Mouse (Mus musculus): ENCODE data around the gene Derl3. TPM values are rescaled to one million over a fixed set of nuclear protein-coding genes. Genes with fewer than 3 reads are reported as not detected.
"Not testable (repeated sequence)": the region's sequence is repeated elsewhere in the genome, so short reads cannot be mapped to it uniquely, and the experiment has no call there.

The Derl3 gene
- polyA plus RNA-seq, 1 experiment from 2014 or later, result 2.6 TPM

DNA sequence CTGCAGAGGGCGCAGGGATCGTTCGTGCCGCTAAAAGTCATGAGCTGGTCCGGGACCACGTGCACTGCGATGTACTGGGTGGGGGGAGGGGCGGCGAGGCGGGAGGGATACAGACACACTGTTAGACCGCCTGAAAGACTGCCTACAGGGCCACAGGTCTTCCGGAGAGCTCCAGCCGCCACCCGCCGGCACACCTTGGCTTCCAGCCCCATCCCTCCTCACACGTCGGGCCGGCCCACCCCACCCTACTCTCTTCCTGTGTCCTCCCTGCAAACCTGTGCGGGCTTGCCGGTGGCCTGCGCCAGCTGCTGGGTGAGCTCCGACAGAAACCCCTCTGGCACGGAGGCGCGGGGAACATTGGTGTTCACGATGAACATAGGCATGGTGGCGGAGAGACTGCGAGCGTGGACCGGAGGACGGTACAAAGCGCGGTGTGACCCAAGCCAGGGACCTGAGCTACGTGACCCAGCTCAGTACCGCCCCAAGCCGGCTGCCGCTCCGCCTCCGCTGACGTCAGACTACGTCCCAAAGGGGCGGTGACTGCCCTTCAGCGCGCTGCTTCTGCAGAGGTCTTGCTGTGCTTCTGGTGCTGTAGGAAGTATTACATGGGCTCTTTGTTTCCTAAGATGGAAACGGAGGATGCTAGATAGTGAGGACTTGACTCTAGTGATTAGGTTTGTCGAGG lies 33.3 kb upstream of the Derl3 start, which contains the start of gene Mif:
Gene Mif, minus strand, starts transcription at position 455 of the 685 bp plus-strand sequence.
- Histone ChIP-seq H3K27ac (ENCODE audit: low read depth) (peak within 1 kb of the TSS; percentile 96), H3K36me3 (ENCODE audit: control insufficient read depth, insufficient read depth, low read length) (peaks cover 20% of the 10 kb centered on the region), H3K4me3 (ENCODE audit: low read depth, low read length) (peak within 1 kb of the TSS; percentile 65), H3K4me1 (replicated peaks; ENCODE audit: control insufficient read depth, insufficient read depth, low read length) (peaks cover 17% of the 10 kb centered on the region), H3K4me2 (ENCODE audit: low read length) (peak within 1 kb of the TSS; percentile 88), H3K9ac (ENCODE audit: low read length) (peak within 1 kb of the TSS; percentile 94)
- not testable (repeated sequence) for H3K27me3 ChIP-seq (replicated peaks; ENCODE audit: control insufficient read depth, insufficient read depth, low read length); H3K9me3 ChIP-seq (ENCODE audit: control insufficient read depth, low read length)
- ATAC-seq (replicated peaks; ENCODE audit: low FRiP score, low TSS enrichment, low read depth) (peak; percentile 97), DNase-seq (ENCODE audit: low spot score) (peak; percentile 99)
- under 1% methylated on average over 37 of the region's 46 CpGs for WGBS

DNA sequence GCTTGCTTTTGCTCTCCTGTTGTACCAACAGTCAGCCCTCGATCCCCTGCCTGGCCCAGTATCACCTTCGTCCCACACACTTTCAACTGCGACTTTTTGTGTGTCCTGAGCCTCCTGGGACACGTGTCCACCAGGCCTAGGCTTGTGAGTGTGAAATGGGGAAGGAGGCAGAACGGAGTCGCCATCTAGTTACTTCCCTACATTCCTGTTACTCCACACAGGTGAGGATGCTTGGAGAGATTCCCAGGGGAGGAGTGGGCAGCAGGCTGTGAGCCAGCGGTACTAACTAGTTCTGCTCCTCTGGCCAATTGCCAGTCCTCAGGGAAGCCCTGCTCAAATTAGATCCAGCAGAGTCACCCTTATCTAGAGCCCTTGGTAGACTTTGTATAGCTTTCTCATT lies 32.5 kb upstream of the Derl3 start:
- H3K27me3 ChIP-seq (replicated peaks; ENCODE audit: control insufficient read depth, insufficient read depth, low read length), result no peaks in the 10 kb centered on the region
- no peak for ATAC-seq (replicated peaks; ENCODE audit: low FRiP score, low TSS enrichment, low read depth)
- H3K27ac ChIP-seq (ENCODE audit: low read depth), result peak overlapping the region; percentile 96
- DNase-seq (ENCODE audit: low spot score), result no peak
- H3K9ac ChIP-seq (ENCODE audit: low read length), result no peak overlapping the region
- WGBS, result 45% methylated on average over 7 of the region's 7 CpGs
- peaks cover 20% of the 10 kb centered on the region for H3K36me3 ChIP-seq (ENCODE audit: control insufficient read depth, insufficient read depth, low read length)
- H3K9me3 ChIP-seq (ENCODE audit: control insufficient read depth, low read length), result no peaks in the 10 kb centered on the region
- peaks cover 17% of the 10 kb centered on the region for H3K4me1 ChIP-seq (replicated peaks; ENCODE audit: control insufficient read depth, insufficient read depth, low read length)
- peak overlapping the region; percentile 65; the same call in 1 of the 2 replicates for H3K4me3 ChIP-seq (ENCODE audit: low read depth, low read length)
- peak overlapping the region; percentile 88; the same call in 1 of the 2 replicates for H3K4me2 ChIP-seq (ENCODE audit: low read length)

DNA sequence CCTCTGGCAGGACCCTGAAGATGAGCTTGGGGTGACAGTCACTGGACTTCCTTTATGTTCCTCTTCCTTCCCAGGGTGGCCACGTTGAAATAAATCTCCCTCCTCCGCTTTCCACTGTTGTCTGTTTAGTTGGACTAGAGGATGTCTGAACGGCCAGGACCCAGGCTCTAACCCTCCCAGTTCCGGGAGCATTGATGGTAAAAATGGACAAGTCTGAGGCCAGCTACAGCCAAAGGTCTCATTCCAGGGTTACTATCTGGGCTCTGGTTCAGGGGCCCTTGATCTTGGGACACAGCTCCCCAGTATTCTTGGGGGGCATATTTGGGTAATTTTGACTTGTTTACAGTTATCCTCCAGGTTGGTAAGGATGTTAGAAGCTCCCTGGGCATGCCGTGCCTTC lies 31.6 kb upstream of the Derl3 start:
- Histone ChIP-seq H3K4me3 (ENCODE audit: low read depth, low read length) (no peak overlapping the region), H3K4me2 (ENCODE audit: low read length) (no peak overlapping the region), H3K27me3 (replicated peaks; ENCODE audit: control insufficient read depth, insufficient read depth, low read length) (no peaks in the 10 kb centered on the region), H3K36me3 (ENCODE audit: control insufficient read depth, insufficient read depth, low read length) (peaks cover 20% of the 10 kb centered on the region), H3K9ac (ENCODE audit: low read length) (no peak overlapping the region), H3K27ac (ENCODE audit: low read depth) (no peak overlapping the region), H3K4me1 (replicated peaks; ENCODE audit: control insufficient read depth, insufficient read depth, low read length) (peaks cover 17% of the 10 kb centered on the region), H3K9me3 (ENCODE audit: control insufficient read depth, low read length) (no peaks in the 10 kb centered on the region)
- no peak for DNase-seq (ENCODE audit: low spot score)
- WGBS, result 89% methylated on average over 5 of the region's 5 CpGs
- ATAC-seq (replicated peaks; ENCODE audit: low FRiP score, low TSS enrichment, low read depth), result no peak

DNA sequence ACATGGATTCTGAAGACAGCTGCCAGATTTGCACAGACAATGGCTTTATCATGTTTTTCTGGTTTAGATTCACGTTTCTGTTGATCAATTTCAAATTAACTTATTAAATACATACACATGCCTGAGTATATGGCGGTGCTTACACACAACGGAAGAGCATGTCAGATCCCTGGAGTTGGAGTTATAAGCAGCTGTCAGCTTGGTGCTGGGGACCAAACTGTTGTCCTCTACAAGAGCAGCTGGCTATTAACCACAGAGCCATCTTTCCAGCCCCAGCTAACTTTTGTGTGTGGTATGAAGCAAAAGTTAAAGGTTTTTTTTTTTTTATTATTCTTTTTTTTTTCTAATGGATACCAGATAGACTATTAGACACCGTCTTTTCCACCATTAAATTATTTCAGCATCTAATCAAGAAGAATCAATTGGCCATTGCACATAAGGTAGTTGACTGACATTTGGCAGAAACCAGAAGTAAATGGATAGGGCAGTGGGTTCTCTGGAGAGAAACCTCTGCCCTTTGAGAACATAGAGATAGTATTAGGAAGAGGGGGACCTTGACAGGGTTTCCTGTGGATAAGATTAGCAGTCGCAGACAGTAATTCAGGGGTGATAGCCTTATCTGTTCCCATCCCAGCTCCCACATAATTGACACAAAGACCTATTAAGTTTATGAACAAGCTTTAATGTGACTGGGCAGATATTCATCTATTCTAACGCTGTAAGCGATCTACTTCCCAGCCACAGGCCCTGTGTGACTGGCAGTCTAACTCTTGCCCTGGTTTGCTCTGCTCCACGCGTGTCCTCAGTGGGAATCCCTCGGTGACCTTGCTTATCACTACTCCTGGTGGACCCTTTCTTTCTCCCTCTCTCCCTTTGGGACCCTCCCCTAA lies 20.9 kb upstream of the Derl3 start:
- H3K9ac ChIP-seq (ENCODE audit: low read length), result peak overlapping the region; percentile 41; the same call in 1 of the 2 replicates
- no peaks in the 10 kb centered on the region for H3K27me3 ChIP-seq (replicated peaks; ENCODE audit: control insufficient read depth, insufficient read depth, low read length)
- H3K4me2 ChIP-seq (ENCODE audit: low read length), result peak overlapping the region; percentile 75
- H3K36me3 ChIP-seq (ENCODE audit: control insufficient read depth, insufficient read depth, low read length), result no peaks in the 10 kb centered on the region
- no peaks in the 10 kb centered on the region for H3K9me3 ChIP-seq (ENCODE audit: control insufficient read depth, low read length)
- H3K4me3 ChIP-seq (ENCODE audit: low read depth, low read length), result peak overlapping the region; percentile 39
- ATAC-seq (replicated peaks; ENCODE audit: low FRiP score, low TSS enrichment, low read depth) (no peak), DNase-seq (ENCODE audit: low spot score) (no peak)
- H3K4me1 ChIP-seq (replicated peaks; ENCODE audit: control insufficient read depth, insufficient read depth, low read length), result peaks cover 8% of the 10 kb centered on the region
- WGBS, result 38% methylated on average over 10 of the region's 10 CpGs
- 0 out of 2 replicates have a peak overlapping the region, but pooled peaks have one; percentile 17 for H3K27ac ChIP-seq (ENCODE audit: low read depth)

DNA sequence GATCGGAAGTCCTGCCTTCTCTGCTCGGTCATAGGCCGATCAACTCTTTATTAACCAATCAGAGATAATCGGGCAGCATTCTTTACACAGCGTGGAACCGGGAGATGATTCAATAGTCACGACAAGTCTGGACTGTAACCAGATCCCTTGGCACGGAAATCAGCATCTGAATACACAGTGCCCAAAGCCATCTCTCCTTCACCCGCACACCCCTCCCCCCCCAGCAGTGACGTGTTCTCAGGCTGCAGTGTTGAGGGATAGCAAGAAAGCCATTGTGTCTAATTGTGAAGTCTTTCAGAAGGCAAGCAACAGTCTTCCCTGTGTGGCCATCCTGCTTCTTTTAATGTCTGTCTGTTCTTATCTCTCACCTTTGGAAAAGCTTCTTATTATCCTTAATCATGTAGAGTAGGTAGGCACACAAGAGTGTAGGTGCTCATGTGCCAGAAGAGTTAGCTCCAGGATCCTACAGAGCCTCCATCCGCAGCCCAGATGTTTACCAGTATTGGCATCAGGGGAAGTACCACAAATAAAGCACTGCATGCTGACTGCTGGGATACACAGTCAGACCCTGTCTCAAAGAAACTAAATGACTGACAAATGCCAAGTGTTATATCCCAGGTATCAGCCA lies 20.2 kb upstream of the Derl3 start:
- 4% methylated on average over 11 of the region's 11 CpGs for WGBS
- peak overlapping the region; percentile 75 for H3K4me2 ChIP-seq (ENCODE audit: low read length)
- peak; percentile 83 for DNase-seq (ENCODE audit: low spot score)
- peak overlapping the region; percentile 41; the same call in 1 of the 2 replicates for H3K9ac ChIP-seq (ENCODE audit: low read length)
- peak overlapping the region; percentile 39 for H3K4me3 ChIP-seq (ENCODE audit: low read depth, low read length)
- no peaks in the 10 kb centered on the region for H3K27me3 ChIP-seq (replicated peaks; ENCODE audit: control insufficient read depth, insufficient read depth, low read length)
- H3K9me3 ChIP-seq (ENCODE audit: control insufficient read depth, low read length), result no peaks in the 10 kb centered on the region
- H3K36me3 ChIP-seq (ENCODE audit: control insufficient read depth, insufficient read depth, low read length), result no peaks in the 10 kb centered on the region
- peak; percentile 96 for ATAC-seq (replicated peaks; ENCODE audit: low FRiP score, low TSS enrichment, low read depth)
- peak overlapping the region; percentile 71 for H3K27ac ChIP-seq (ENCODE audit: low read depth)
- H3K4me1 ChIP-seq (replicated peaks; ENCODE audit: control insufficient read depth, insufficient read depth, low read length), result peaks cover 8% of the 10 kb centered on the region

DNA sequence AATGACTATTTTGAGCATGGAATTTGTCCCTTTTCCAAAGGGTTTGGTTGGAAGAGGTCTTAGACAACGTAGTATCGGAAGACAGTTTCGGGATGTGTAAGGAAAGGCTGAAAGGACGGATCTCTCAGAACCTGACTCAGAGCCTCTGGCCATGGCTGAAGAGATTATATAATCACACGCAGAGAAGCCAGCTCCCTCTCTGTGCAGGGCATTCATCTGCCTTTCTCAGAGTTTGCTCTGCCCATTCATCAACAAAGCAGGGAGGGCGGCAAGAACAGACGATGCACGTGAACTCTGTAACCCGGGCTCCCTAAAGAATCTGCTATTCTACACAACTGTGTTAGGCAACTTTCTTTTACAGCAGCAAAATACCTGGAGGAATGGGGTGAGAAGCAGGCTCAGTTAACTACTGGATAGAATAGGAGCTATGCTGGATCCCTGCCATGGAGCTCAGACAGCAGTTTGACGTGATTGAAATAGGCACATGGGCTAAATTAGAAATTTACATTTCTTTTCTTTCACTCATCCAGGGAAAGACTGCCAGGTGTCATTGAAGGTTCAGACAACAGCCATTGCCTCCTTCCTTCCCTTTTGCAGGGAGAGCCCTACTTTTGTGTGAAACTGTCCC lies 19.6 kb upstream of the Derl3 start:
- Histone ChIP-seq H3K9ac (ENCODE audit: low read length) (peak overlapping the region; percentile 41; the same call in 1 of the 2 replicates), H3K27ac (ENCODE audit: low read depth) (peak overlapping the region; percentile 71), H3K4me2 (ENCODE audit: low read length) (peak overlapping the region; percentile 75), H3K4me1 (replicated peaks; ENCODE audit: control insufficient read depth, insufficient read depth, low read length) (peaks cover 8% of the 10 kb centered on the region), H3K9me3 (ENCODE audit: control insufficient read depth, low read length) (no peaks in the 10 kb centered on the region), H3K4me3 (ENCODE audit: low read depth, low read length) (no peak overlapping the region), H3K27me3 (replicated peaks; ENCODE audit: control insufficient read depth, insufficient read depth, low read length) (no peaks in the 10 kb centered on the region), H3K36me3 (ENCODE audit: control insufficient read depth, insufficient read depth, low read length) (no peaks in the 10 kb centered on the region)
- WGBS, result 36% methylated on average over 10 of the region's 10 CpGs
- ATAC-seq (replicated peaks; ENCODE audit: low FRiP score, low TSS enrichment, low read depth), result no peak
- DNase-seq (ENCODE audit: low spot score), result no peak

DNA sequence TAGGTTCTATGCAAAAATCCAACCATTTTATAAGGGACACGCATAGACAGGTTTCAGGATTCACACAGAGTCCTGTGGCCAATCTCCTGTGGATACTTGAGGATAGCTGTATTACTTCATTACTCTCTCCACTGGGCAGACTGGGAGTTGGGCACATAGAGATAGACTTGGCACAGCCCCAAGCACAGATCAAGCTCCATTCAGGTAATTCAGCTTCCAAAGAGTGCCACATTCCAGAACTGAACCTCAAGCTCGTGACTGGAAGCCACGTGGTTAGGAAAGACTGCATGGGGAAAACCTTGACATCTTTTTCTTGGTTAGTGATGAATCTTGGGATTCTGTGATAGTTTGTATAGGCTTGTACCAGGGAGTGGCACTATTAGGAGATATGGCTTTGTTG lies 14.4 kb upstream of the Derl3 start:
- ATAC-seq (replicated peaks; ENCODE audit: low FRiP score, low TSS enrichment, low read depth), result no peak
- 90% methylated on average over 3 of the region's 3 CpGs for WGBS
- H3K4me1 ChIP-seq (replicated peaks; ENCODE audit: control insufficient read depth, insufficient read depth, low read length), result no peaks in the 10 kb centered on the region; the same call in 1 of the 2 replicates

DNA sequence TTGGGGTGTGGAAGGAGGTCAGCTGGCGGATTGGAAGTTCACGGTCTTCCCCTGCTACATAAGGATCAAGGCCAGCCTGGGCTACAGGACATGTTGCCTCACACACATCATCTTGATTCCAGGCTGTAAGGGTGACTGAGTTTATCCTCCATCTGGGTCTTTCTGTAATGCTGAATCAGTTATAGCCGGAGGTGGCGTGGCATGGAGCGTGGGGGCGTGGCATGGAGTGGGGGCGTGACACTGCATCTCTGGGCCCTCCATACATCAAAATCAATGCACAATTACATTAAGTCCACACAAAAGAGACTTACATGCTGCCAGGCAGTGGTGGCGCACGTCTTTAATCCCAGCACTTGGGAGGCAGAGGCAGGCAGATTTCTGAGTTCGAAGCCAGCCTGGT lies 12.9 kb upstream of the Derl3 start:
- Histone ChIP-seq H3K36me3 (ENCODE audit: control insufficient read depth, insufficient read depth, low read length) (no peaks in the 10 kb centered on the region), H3K4me3 (ENCODE audit: low read depth, low read length) (no peak overlapping the region), H3K27me3 (replicated peaks; ENCODE audit: control insufficient read depth, insufficient read depth, low read length) (no peaks in the 10 kb centered on the region), H3K27ac (ENCODE audit: low read depth) (no peak overlapping the region), H3K4me1 (replicated peaks; ENCODE audit: control insufficient read depth, insufficient read depth, low read length) (no peaks in the 10 kb centered on the region; the same call in 1 of the 2 replicates), H3K9ac (ENCODE audit: low read length) (no peak overlapping the region), H3K4me2 (ENCODE audit: low read length) (no peak overlapping the region), H3K9me3 (ENCODE audit: control insufficient read depth, low read length) (no peaks in the 10 kb centered on the region)
- WGBS, result 89% methylated on average over 10 of the region's 10 CpGs
- no peak for DNase-seq (ENCODE audit: low spot score)
- no peak for ATAC-seq (replicated peaks; ENCODE audit: low FRiP score, low TSS enrichment, low read depth)

More for the DNA sequence above, 14.4 kb upstream of the Derl3 start:
- no peak overlapping the region for H3K4me3 ChIP-seq (ENCODE audit: low read depth, low read length)
- H3K36me3 ChIP-seq (ENCODE audit: control insufficient read depth, insufficient read depth, low read length), result no peaks in the 10 kb centered on the region
- H3K27ac ChIP-seq (ENCODE audit: low read depth), result no peak overlapping the region
- DNase-seq (ENCODE audit: low spot score), result no peak
- no peak overlapping the region for H3K9ac ChIP-seq (ENCODE audit: low read length)
- H3K4me2 ChIP-seq (ENCODE audit: low read length), result no peak overlapping the region
- H3K9me3 ChIP-seq (ENCODE audit: control insufficient read depth, low read length), result no peaks in the 10 kb centered on the region
- H3K27me3 ChIP-seq (replicated peaks; ENCODE audit: control insufficient read depth, insufficient read depth, low read length), result no peaks in the 10 kb centered on the region

All from intestine, embryonic 14.5 days (tissue).